Mouse (Mus musculus) forebrain, embryonic 10.5 days (tissue): Measurements from ENCODE around the gene Oasl2. TPM values are rescaled to one million over a fixed set of nuclear protein-coding genes. Genes with fewer than 3 reads are reported as not detected.

ENCODE experiments used
- DNase-seq: peaks from one replicate; pipeline ENCODE4 v3.0.0-alpha.2; 2017; ENCODE audit warnings: low spot score; ENCODE audit errors: extremely low spot score
- H3K27ac ChIP-seq: fragments of 300-500 bp; sonication (generic); 2 replicates; pipeline ENCODE4 v1.5.1; 2016; ENCODE audit warnings: mild to moderate bottlenecking
- H3K27me3 ChIP-seq: fragments of 300-500 bp; sonication (generic); 2 replicates; pipeline ENCODE4 v1.6.1; 2016; ENCODE audit warnings: mild to moderate bottlenecking; ENCODE audit not compliant: poor library complexity, severe bottlenecking
- H3K36me3 ChIP-seq: fragments of 300-500 bp; sonication (generic); replicated peaks from 2 replicates; pipeline ENCODE4 v1.6.1; 2016; ENCODE audit warnings: mild to moderate bottlenecking, moderate library complexity
- H3K4me1 ChIP-seq: fragments of 300-500 bp; sonication (generic); 2 replicates; pipeline ENCODE4 v1.6.1; 2016
- H3K4me3 ChIP-seq: fragments of 300-500 bp; sonication (generic); 2 replicates; pipeline ENCODE4 v1.5.1; 2016; ENCODE audit warnings: mild to moderate bottlenecking, moderate library complexity
- H3K9me3 ChIP-seq: fragments of 300-500 bp; sonication (generic); 2 replicates; pipeline ENCODE4 v1.6.1; 2016; ENCODE audit warnings: mild to moderate bottlenecking, moderate library complexity
- WGBS: fragments of 180-500 bp; shearing (Covaris S2); methylation state at CpG from one replicate; pipeline ENCODE4 v1.1.7; 2016; 5-methylcytosine and 5-hydroxymethylcytosine counted together
- microRNA-seq: library from miRNA; unstranded; fragments of <30 nt; microRNA quantifications from one replicate; pipeline ENCODE4, GENCODE M21; 2017
- polyA plus RNA-seq: library from polyadenylated mRNA; unstranded; fragments of >200 nt; fragmentation: Nextera tagmentation; extraction: Ambion mirVana; gene quantifications from 2 replicates; pipeline ENCODE4 v1.2.1, GENCODE M21; 2016

Gene Oasl2
- polyA plus RNA-seq, 1 experiment from 2014 or later, result 0.45 TPM

DNA sequence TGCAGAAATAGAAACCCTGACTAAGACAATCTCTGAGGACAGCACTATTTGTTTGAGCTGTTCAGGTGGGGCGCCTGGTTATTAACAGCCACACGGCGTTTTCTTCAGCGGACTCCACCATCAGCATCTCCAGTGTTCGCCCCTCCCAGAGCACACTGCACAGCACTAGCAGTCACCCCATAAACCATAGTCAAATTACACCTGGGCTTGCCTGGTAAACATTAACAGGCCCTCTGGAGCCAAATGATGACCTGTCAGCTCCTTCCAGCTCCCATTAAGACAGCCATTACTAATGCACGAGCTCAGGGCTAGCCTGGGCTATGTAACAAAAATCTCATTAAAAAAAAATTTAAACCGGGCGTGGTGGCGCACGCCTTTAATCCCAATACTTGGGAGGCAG, 48.3 kb downstream of the Oasl2 start:
- Histone ChIP-seq H3K27ac (no peak overlapping the region), H3K36me3 (peaks cover 54% of the 10 kb centered on the region)
- 95% methylated on average over 10 of the region's 10 CpGs for WGBS

DNA sequence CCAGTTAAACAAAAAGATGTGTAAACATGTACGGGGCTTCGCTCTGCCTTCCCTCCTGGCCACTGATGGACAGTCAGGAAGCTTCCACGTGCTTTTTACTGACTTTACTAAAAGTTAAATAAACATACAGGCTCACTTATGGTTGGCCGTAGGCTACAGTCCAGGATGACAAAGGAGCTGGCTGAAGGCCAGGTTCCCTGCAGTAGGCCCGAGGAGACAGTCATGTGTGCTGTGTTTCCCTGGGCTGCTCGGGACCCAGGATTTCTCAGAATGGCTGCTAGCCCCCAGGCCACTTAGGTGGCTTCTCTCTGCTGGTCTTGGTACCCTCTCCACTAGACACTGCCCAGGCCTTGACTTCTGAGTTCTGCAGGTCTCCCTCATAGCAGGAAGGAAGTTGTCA, 52.2 kb downstream of the Oasl2 start:
- WGBS, result 88% methylated on average over 6 of the region's 6 CpGs
- DNase-seq, result no peak
- Histone ChIP-seq H3K9me3 (no peaks in the 10 kb centered on the region), H3K4me1 (peaks cover 7% of the 10 kb centered on the region), H3K36me3 (peaks cover 59% of the 10 kb centered on the region), H3K27me3 (no peaks in the 10 kb centered on the region), H3K4me3 (no peak overlapping the region), H3K27ac (no peak overlapping the region)

More for the DNA sequence above, 48.3 kb downstream of the Oasl2 start:
- no peaks in the 10 kb centered on the region for H3K9me3 ChIP-seq
- H3K4me3 ChIP-seq, result no peak overlapping the region
- peaks cover 15% of the 10 kb centered on the region for H3K4me1 ChIP-seq
- no peaks in the 10 kb centered on the region for H3K27me3 ChIP-seq
- no peak for DNase-seq

DNA sequence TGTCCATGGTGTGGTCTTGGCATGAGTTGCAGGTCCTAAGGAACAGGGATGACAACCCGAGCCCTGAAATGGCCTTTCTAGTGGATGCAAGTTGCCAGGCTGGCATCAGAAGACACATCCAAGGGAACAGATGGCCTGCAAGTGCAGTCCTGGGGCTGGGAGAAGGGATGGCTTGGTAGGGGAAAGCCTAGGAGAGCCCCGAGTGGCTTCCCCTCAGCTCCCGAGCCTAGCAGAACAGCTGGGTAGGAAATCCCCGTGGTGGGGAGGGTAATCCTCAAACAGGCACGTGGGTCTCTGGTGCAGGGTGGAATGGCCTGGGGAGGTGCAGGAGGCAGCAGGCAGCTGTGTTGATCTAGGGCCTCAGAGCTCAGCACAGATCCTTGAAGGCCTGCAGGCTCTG, 52.6 kb downstream of the Oasl2 start:
- Histone ChIP-seq H3K4me3 (no peak overlapping the region), H3K36me3 (peaks cover 57% of the 10 kb centered on the region), H3K9me3 (no peaks in the 10 kb centered on the region), H3K27ac (no peak overlapping the region), H3K4me1 (peaks cover 7% of the 10 kb centered on the region), H3K27me3 (no peaks in the 10 kb centered on the region)
- DNase-seq, result no peak
- 84% methylated on average over 5 of the region's 5 CpGs for WGBS

DNA sequence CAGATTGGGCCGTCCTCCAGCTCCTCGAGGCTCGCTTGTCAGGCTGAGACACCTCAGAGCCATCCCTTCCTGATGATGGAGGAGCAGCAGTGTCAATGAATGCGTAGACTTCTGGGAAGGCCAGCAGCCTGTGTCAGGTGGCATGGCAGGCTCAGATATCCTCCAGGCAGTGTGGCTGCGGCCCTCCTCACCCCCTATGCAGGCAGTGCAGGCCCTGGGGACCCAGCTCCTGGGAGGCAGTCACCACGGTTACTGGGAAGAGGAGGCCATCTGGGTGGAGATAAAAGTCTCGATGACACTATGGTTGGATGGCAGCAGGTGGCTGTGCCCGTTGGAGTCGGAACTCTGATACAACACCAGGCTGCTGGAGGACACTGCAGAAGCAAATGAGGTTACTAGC, 53.1 kb downstream of the Oasl2 start:
- no peak overlapping the region for H3K4me3 ChIP-seq
- H3K27me3 ChIP-seq, result no peaks in the 10 kb centered on the region
- peaks cover 57% of the 10 kb centered on the region for H3K36me3 ChIP-seq
- H3K27ac ChIP-seq, result no peak overlapping the region
- no peak for DNase-seq
- WGBS, result 92% methylated on average over 9 of the region's 9 CpGs
- no peaks in the 10 kb centered on the region for H3K9me3 ChIP-seq
- peaks cover 7% of the 10 kb centered on the region for H3K4me1 ChIP-seq

DNA sequence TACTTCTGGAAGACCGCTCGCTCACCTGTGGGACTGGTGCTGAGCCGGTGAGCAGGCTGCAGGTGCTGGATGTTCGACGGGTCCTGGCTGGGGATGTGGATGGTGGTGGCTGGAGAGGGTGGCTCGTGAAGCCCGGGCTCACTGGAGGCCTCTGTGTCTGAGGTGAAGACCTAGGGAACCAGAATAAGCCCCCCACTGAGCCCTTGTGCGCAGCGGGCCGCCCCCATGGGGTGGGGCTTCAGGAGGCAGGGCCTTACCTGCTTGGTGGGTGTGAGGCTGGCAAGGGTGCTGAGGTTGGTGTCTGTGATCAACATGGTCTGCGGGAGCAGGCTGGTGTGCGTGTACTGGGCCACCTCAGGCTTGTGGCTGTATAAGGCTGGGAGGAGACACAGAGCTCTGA, 53.9 kb downstream of the Oasl2 start:
- H3K9me3 ChIP-seq, result no peaks in the 10 kb centered on the region
- H3K4me1 ChIP-seq, result peaks cover 7% of the 10 kb centered on the region
- DNase-seq, result no peak
- H3K27me3 ChIP-seq, result no peaks in the 10 kb centered on the region
- no peak overlapping the region for H3K4me3 ChIP-seq
- 66% methylated on average over 12 of the region's 12 CpGs for whole genome bisulfite sequencing
- peaks cover 50% of the 10 kb centered on the region for H3K36me3 ChIP-seq
- H3K27ac ChIP-seq, result 0 out of 2 replicates have a peak overlapping the region, but pooled peaks have one; percentile 25

DNA sequence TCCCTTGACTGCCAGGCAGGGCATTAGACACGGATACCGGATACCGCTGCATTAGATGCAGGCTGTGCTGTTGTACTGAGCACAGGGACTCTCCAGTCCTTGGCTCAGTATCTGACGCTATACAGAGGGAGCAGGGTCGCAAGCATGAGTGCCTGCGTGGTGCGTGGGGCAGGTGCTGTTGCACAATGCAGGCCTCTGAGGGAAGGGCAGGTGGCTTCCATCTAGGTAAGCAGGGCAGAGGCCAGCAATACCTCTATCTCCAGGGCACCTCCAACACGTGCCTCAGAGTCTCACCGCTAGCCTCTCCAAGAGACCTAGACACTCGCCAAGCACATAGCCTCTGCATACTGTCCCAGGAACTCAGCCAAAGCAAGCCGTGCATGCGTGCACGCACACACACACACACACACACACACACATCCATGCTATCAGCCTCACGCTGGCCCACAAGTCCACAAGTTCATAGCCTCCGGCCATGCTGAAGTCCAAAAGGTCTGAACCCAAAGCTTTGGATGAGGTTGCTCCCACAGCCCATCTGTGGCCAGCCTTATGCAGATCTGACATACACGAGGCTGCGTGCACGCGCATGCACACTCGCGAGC, 54.6 kb downstream of the Oasl2 start:
- WGBS, result 89% methylated on average over 21 of the region's 21 CpGs
- 0 out of 2 replicates have a peak overlapping the region, but pooled peaks have one; percentile 25 for H3K27ac ChIP-seq

DNA sequence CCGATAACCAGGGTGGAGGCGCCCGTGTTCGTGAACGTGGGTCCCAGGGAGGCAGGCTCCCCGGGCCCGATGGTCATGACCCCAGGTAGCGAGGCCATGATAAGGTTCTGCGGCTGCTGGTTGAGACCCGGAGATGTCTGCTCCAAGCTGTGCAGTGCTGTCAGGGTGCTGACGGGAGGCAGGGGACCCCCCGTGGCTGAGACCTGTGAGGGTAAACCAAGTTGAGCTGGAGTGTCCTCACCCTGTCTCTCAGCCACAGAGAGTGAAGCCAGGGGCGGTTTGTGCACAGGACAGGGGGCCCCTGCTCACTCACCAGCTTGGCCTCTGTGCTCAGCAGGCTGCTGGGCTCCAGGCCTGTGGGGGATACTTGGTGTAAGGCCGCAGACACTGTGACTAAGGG, 56.6 kb downstream of the Oasl2 start:
- Histone ChIP-seq H3K4me1 (peaks cover 7% of the 10 kb centered on the region), H3K4me3 (no peak overlapping the region), H3K27ac (no peak overlapping the region), H3K9me3 (no peaks in the 10 kb centered on the region), H3K36me3 (peaks cover 24% of the 10 kb centered on the region), H3K27me3 (no peaks in the 10 kb centered on the region)
- no peak for DNase-seq
- WGBS, result 91% methylated on average over 14 of the region's 14 CpGs

More for the DNA sequence above, 54.6 kb downstream of the Oasl2 start:
- Histone ChIP-seq H3K4me3 (no peak overlapping the region), H3K36me3 (peaks cover 43% of the 10 kb centered on the region), H3K4me1 (peaks cover 7% of the 10 kb centered on the region), H3K9me3 (no peaks in the 10 kb centered on the region), H3K27me3 (no peaks in the 10 kb centered on the region)
- DNase-seq, result no peak

DNA sequence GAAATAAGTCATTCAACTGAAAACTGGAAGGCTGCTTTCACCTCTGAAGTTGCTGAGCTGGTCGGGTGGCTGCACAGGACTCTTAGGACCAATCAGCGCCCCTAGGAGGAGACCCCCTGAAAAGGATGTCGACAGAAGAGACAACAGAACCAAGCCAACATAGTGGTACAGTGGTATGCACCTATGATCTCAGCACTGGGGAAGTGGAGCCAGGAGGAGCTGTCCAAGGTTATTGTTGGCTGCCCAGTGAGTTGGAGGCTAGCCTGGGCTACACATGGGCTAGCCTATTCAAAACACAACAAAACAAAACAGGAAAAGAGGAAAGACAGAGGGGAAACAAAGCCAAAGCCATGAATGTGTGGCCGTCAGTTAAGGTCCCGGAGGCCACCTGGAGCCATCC, 61.3 kb downstream of the Oasl2 start:
- no peak overlapping the region for H3K27ac ChIP-seq
- H3K27me3 ChIP-seq, result no peaks in the 10 kb centered on the region
- no peak for DNase-seq
- H3K4me1 ChIP-seq, result no peaks in the 10 kb centered on the region; the same call in 1 of the 2 replicates
- no peak overlapping the region for H3K4me3 ChIP-seq
- no peaks in the 10 kb centered on the region for H3K9me3 ChIP-seq
- H3K36me3 ChIP-seq, result no peaks in the 10 kb centered on the region
- WGBS, result 89% methylated on average over 5 of the region's 5 CpGs

Small RNA genes lying within 50 kb of the gene (microRNA-seq; reads per million reads assigned to microRNA genes)
- gene Mir6240, result 27.5 reads per million, percentile 34 among the genes with 10 or more reads in this experiment

Other genes starting within 250 kb of the Oasl2 start
- gene Trpv4, start 238.5 kb upstream of the Oasl2 start, polyA plus RNA-seq, result 0.17 and 0.31 TPM in 2 replicates
- 86.9 and 88.8 TPM in 2 replicates for gene Gltp, start 206.0 kb upstream of the Oasl2 start, polyA plus RNA-seq
- gene Tchp, start 189.2 kb upstream of the Oasl2 start, polyA plus RNA-seq, result 20.9 and 22.6 TPM in 2 replicates
- 38.3 and 39.5 TPM in 2 replicates for gene Ankrd13a, start 122.3 kb upstream of the Oasl2 start, polyA plus RNA-seq
- 33.1 and 34.2 TPM in 2 replicates for gene Git2, start 121.4 kb upstream of the Oasl2 start, polyA plus RNA-seq
- gene 1500011B03Rik, start 73.5 kb upstream of the Oasl2 start, polyA plus RNA-seq, result 118 and 119 TPM in 2 replicates
- gene 4930519G04Rik, start 43.3 kb upstream of the Oasl2 start, polyA plus RNA-seq, result not detected in 2 replicates
- 0.14 and 0.15 TPM in 2 replicates for gene Gm9936, start 38.3 kb upstream of the Oasl2 start, polyA plus RNA-seq
- gene Oasl1, start 26.3 kb downstream of the Oasl2 start, polyA plus RNA-seq, result not detected in 2 replicates
- gene 2210016L21Rik, start 45.2 kb downstream of the Oasl2 start, polyA plus RNA-seq, result 41.5 and 43.3 TPM in 2 replicates
- gene Hnf1a, start 74.2 kb downstream of the Oasl2 start, polyA plus RNA-seq, result not detected in 2 replicates
- gene Sppl3, start 114.2 kb downstream of the Oasl2 start, polyA plus RNA-seq, result 11.8 and 13.3 TPM in 2 replicates
- 18.3 and 22.9 TPM in 2 replicates for gene Gm10401, start 201.4 kb downstream of the Oasl2 start, polyA plus RNA-seq
- gene Acads, start 222.4 kb downstream of the Oasl2 start, polyA plus RNA-seq, result 59.9 and 66.9 TPM in 2 replicates
- gene Unc119b, start 238.0 kb downstream of the Oasl2 start, polyA plus RNA-seq, result 75.4 and 77.6 TPM in 2 replicates